Mouse (Mus musculus) spleen, postnatal 10 days (tissue): Measurements from ENCODE around the gene Krt33b.

Experiments
- DNase-seq, 2 experiments: peaks; one replicate each; pipeline ENCODE4 v3.0.0; 2021 to 2022; ENCODE audit warnings: low spot score in 2 of 2

Gene Krt33b

GRCm38 (mm10) chr11:99993620-99994383 lies 35.9 kb downstream of the Krt33b start, which contains the start of gene Krtap17-1:
Gene Krtap17-1, minus strand, starts transcription at chr11:99993994.
- DNase-seq: no peak

- DNase-seq: no peak
Observed at GRCm38 (mm10) chr11:99990571-99990970, 39.1 kb downstream of the Krt33b start.

DNA sequence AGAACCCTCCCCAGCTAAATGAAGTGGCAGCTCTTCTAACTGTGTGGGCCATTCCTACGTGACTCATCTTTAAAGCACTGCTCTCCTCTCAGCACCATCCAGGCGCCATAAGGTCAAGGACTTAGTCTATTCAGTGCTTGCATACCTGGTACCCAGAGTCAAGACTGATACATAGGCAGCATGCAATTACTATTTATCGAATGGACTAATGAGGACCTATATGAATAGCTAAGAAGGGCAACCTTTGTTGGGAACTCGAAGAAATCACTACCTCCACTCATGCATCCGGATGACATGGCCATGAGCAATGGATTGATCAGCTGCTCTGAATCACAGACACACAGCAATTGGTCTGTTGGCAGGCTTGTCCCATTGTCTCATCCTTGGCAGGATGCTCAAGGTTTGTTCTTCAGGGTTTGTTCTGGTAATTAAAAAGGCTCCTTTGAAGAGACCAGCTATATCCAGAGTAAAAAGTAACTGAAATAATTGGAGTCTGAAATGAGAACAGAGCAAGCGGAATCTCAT lies 39.7 kb downstream of the Krt33b start:
- no peak for DNase-seq

GRCm38 (mm10) chr11:99988530-99988929 lies 41.1 kb downstream of the Krt33b start:
- DNase-seq: no peak

GRCm38 (mm10) chr11:99986180-99986647 lies 43.5 kb downstream of the Krt33b start, which contains the start of gene Krtap16-1:
Gene Krtap16-1, minus strand, starts transcription at chr11:99986597.
- DNase-seq: no peak

GRCm38 (mm10) chr11:99985291-99986092 lies 44.2 kb downstream of the Krt33b start:
- no peak for DNase-seq

GRCm38 (mm10) chr11:99983442-99983841 lies 46.2 kb downstream of the Krt33b start:
- no peak for DNase-seq

DNA sequence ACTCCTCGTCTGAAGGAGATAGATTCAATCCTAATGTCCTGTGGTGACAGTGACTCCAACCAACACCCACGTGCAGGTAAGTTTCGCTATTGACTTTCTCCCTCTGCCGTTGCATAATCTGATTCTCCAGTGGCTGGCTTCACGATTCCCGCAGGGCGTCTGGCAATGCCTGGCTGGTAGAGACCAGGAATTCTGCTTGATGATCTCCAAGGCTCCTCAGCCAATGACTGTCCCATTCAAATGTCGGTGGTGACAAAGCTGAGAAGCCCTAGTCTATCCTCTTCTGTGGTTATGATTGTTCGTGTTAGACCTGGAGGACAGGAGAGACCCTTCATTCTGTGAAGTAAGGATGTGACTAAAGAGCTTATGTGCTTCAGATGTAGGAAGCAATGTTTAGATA lies 46.9 kb downstream of the Krt33b start:
- DNase-seq: no peak

- no peak for DNase-seq
Observed at GRCm38 (mm10) chr11:99978953-99979352, 50.7 kb downstream of the Krt33b start, which contains the start of gene Krtap29-1. Gene Krtap29-1, minus strand, starts transcription at chr11:99979053.
